Mouse (Mus musculus): ENCODE data around the gene Ccm2. TPM values are rescaled to one million over a fixed set of nuclear protein-coding genes. Genes with fewer than 3 reads are reported as not detected.
A peak's percentile ranks its signal among the peaks of the same experiment; 100 is the strongest.

Gene Ccm2
- polyA plus RNA-seq, 1 experiment from 2014 or later: 94.3 TPM

GRCm38 (mm10) chr11:6530746-6531145 lies 15.9 kb upstream of the Ccm2 start:
- TF ChIP-seq CTCF (IDR thresholded peaks at IDR 0.05; ENCODE audit: low read depth): no peak
- Histone ChIP-seq H3K4me2 (no peak overlapping the region), H3K4me1 (ENCODE audit: insufficient read depth) (peaks cover 3% of the 10 kb centered on the region; the same call in 1 of the 2 replicates), H3K27ac (ENCODE audit: low read depth) (no peak overlapping the region), H3K9ac (no peak overlapping the region), H3K9me3 (ENCODE audit: low read depth, low read length) (no peaks in the 10 kb centered on the region), H3K27me3 (ENCODE audit: insufficient read depth, low read length) (no peaks in the 10 kb centered on the region), H3K36me3 (ENCODE audit: insufficient read depth) (peaks cover 15% of the 10 kb centered on the region), H3K4me3 (ENCODE audit: low read depth, low read length) (no peak overlapping the region)
- DNase-seq: no peak
- no peak for ATAC-seq (ENCODE audit: insufficient read depth)
- 87% methylated on average over 3 of the region's 3 CpGs for WGBS

- TF ChIP-seq CTCF (IDR thresholded peaks at IDR 0.05; ENCODE audit: low read depth): no peak
- no peak overlapping the region for H3K4me2 ChIP-seq
- H3K4me3 ChIP-seq (ENCODE audit: low read depth, low read length): no peak overlapping the region
- H3K9me3 ChIP-seq (ENCODE audit: low read depth, low read length): no peaks in the 10 kb centered on the region
- no peak overlapping the region for H3K27ac ChIP-seq (ENCODE audit: low read depth)
- no peak overlapping the region for H3K9ac ChIP-seq
- H3K36me3 ChIP-seq (ENCODE audit: insufficient read depth): no peaks in the 10 kb centered on the region
- H3K4me1 ChIP-seq (ENCODE audit: insufficient read depth): peaks cover 5% of the 10 kb centered on the region
- 79% methylated on average over 3 of the region's 3 CpGs for WGBS
- no peak for ATAC-seq (ENCODE audit: insufficient read depth)
- no peak for DNase-seq
- H3K27me3 ChIP-seq (ENCODE audit: insufficient read depth, low read length): no peaks in the 10 kb centered on the region
Observed at GRCm38 (mm10) chr11:6544683-6545082, 2.0 kb upstream of the Ccm2 start.

- 0 out of 2 replicates have a peak overlapping the region, but pooled peaks have one; percentile 78 for H3K4me3 ChIP-seq (ENCODE audit: low read depth, low read length)
- peak overlapping the region; percentile 99; the same call in 1 of the 2 replicates for H3K27ac ChIP-seq (ENCODE audit: low read depth)
- no peak for TF ChIP-seq CTCF (IDR thresholded peaks at IDR 0.05; ENCODE audit: low read depth)
- H3K27me3 ChIP-seq (ENCODE audit: insufficient read depth, low read length): no peaks in the 10 kb centered on the region
- 0 out of 2 replicates have a peak, but pooled peaks cover under 1% of the 10 kb centered on the region for H3K36me3 ChIP-seq (ENCODE audit: insufficient read depth)
- 92% methylated on average over 4 of the region's 4 CpGs for WGBS
- ATAC-seq (ENCODE audit: insufficient read depth): no peak
- peak overlapping the region; percentile 80 for H3K4me2 ChIP-seq
- H3K4me1 ChIP-seq (ENCODE audit: insufficient read depth): peaks cover 5% of the 10 kb centered on the region
- DNase-seq: no peak
- H3K9me3 ChIP-seq (ENCODE audit: low read depth, low read length): no peaks in the 10 kb centered on the region
- H3K9ac ChIP-seq: no peak overlapping the region
Observed at GRCm38 (mm10) chr11:6545186-6545856, 1.4 kb upstream of the Ccm2 start.

GRCm38 (mm10) chr11:6545857-6546192 lies 862 bp upstream of the Ccm2 start:
- H3K4me1 ChIP-seq (ENCODE audit: insufficient read depth): peaks cover 5% of the 10 kb centered on the region
- H3K27ac ChIP-seq (ENCODE audit: low read depth): peak overlapping the region; percentile 99
- peak overlapping the region; percentile 81 for H3K9ac ChIP-seq
- H3K9me3 ChIP-seq (ENCODE audit: low read depth, low read length): no peaks in the 10 kb centered on the region
- no peaks in the 10 kb centered on the region for H3K27me3 ChIP-seq (ENCODE audit: insufficient read depth, low read length)
- TF ChIP-seq CTCF (IDR thresholded peaks at IDR 0.05; ENCODE audit: low read depth): no peak
- DNase-seq (no peak), ATAC-seq (ENCODE audit: insufficient read depth) (no peak; the same call in 1 of the 2 replicates)
- 27% methylated on average over 3 of the region's 3 CpGs for WGBS
- peak overlapping the region; percentile 78 for H3K4me3 ChIP-seq (ENCODE audit: low read depth, low read length)
- peak overlapping the region; percentile 80 for H3K4me2 ChIP-seq
- 0 out of 2 replicates have a peak, but pooled peaks cover 6% of the 10 kb centered on the region for H3K36me3 ChIP-seq (ENCODE audit: insufficient read depth)

- peak overlapping the region; percentile 80 for H3K4me2 ChIP-seq
- peak overlapping the region; percentile 78 for H3K4me3 ChIP-seq (ENCODE audit: low read depth, low read length)
- H3K9ac ChIP-seq: peak overlapping the region; percentile 81
- peak overlapping the region; percentile 99 for H3K27ac ChIP-seq (ENCODE audit: low read depth)
- WGBS: under 1% methylated on average over 30 of the region's 41 CpGs
- no peaks in the 10 kb centered on the region for H3K9me3 ChIP-seq (ENCODE audit: low read depth, low read length)
- peaks cover 7% of the 10 kb centered on the region; the same call in 1 of the 2 replicates for H3K36me3 ChIP-seq (ENCODE audit: insufficient read depth)
- DNase-seq (peak; percentile 79), ATAC-seq (ENCODE audit: insufficient read depth) (peak; percentile 77)
- H3K27me3 ChIP-seq (ENCODE audit: insufficient read depth, low read length): no peaks in the 10 kb centered on the region
- TF ChIP-seq CTCF (IDR thresholded peaks at IDR 0.05; ENCODE audit: low read depth): no peak
- H3K4me1 ChIP-seq (ENCODE audit: insufficient read depth): peaks cover 5% of the 10 kb centered on the region
Observed at GRCm38 (mm10) chr11:6547037-6547680, 472 bp downstream of the Ccm2 start.

- no peaks in the 10 kb centered on the region for H3K27me3 ChIP-seq (ENCODE audit: insufficient read depth, low read length)
- no peak for TF ChIP-seq CTCF (IDR thresholded peaks at IDR 0.05; ENCODE audit: low read depth)
- 24% methylated on average over 6 of the region's 6 CpGs for WGBS
- peak; percentile 19 for DNase-seq
- peaks cover 12% of the 10 kb centered on the region; the same call in 1 of the 2 replicates for H3K36me3 ChIP-seq (ENCODE audit: insufficient read depth)
- peaks cover 5% of the 10 kb centered on the region for H3K4me1 ChIP-seq (ENCODE audit: insufficient read depth)
- peak overlapping the region; percentile 78 for H3K4me3 ChIP-seq (ENCODE audit: low read depth, low read length)
- no peak for ATAC-seq (ENCODE audit: insufficient read depth)
- H3K27ac ChIP-seq (ENCODE audit: low read depth): peak overlapping the region; percentile 99; the same call in 1 of the 2 replicates
- peak overlapping the region; percentile 80 for H3K4me2 ChIP-seq
- H3K9ac ChIP-seq: peak overlapping the region; percentile 81
- no peaks in the 10 kb centered on the region for H3K9me3 ChIP-seq (ENCODE audit: low read depth, low read length)
Observed at GRCm38 (mm10) chr11:6547696-6548325, 1.1 kb downstream of the Ccm2 start.

- H3K9ac ChIP-seq: no peak overlapping the region
- no peak overlapping the region for H3K4me2 ChIP-seq
- DNase-seq: no peak
- H3K27ac ChIP-seq (ENCODE audit: low read depth): no peak overlapping the region
- 94% methylated on average over 2 of the region's 2 CpGs for WGBS
- no peak for TF ChIP-seq CTCF (IDR thresholded peaks at IDR 0.05; ENCODE audit: low read depth)
- no peak overlapping the region for H3K4me3 ChIP-seq (ENCODE audit: low read depth, low read length)
- no peak for ATAC-seq (ENCODE audit: insufficient read depth)
- H3K36me3 ChIP-seq (ENCODE audit: insufficient read depth): peaks cover 19% of the 10 kb centered on the region; the same call in 1 of the 2 replicates
- no peaks in the 10 kb centered on the region for H3K27me3 ChIP-seq (ENCODE audit: insufficient read depth, low read length)
- no peaks in the 10 kb centered on the region for H3K9me3 ChIP-seq (ENCODE audit: low read depth, low read length)
- peaks cover 5% of the 10 kb centered on the region for H3K4me1 ChIP-seq (ENCODE audit: insufficient read depth)
Observed at GRCm38 (mm10) chr11:6549770-6550169, 3.1 kb downstream of the Ccm2 start.

Data from lung, embryonic 14.5 days (tissue).